Mouse (Mus musculus) frontal cortex, adult 2 months (tissue): Measurements from ENCODE around the gene Svop. TPM values are rescaled to one million over a fixed set of nuclear protein-coding genes. Genes with fewer than 3 reads are reported as not detected.

Experiments
- DNase-seq, 2 experiments: peaks; one replicate each; pipeline ENCODE4 v3.0.0; 2022; ENCODE audit warnings: low spot score in 1 of 2; ENCODE audit errors: extremely low spot score in 1 of 2
- polyA plus RNA-seq: library from polyadenylated mRNA; depleted of rRNA; stranded (reverse); fragments of >200 nt; gene quantifications from 2 replicates; pipeline ENCODE4 v1.2.3, GENCODE M21; 2012

Svop gene
- polyA plus RNA-seq, 1 experiment: 113 TPM

- DNase-seq: no peak
Observed at GRCm38 (mm10) chr5:114005100-114005499, 86.3 kb downstream of the Svop start.

GRCm38 (mm10) chr5:114004573-114004972 is 86.8 kb downstream of the Svop start:
- no peak for DNase-seq

GRCm38 (mm10) chr5:114003542-114003941 is 87.8 kb downstream of the Svop start, which contains the start of gene Dao:
TSS of gene Dao (plus strand) at chr5:114003703.
- no peak for DNase-seq

- DNase-seq: no peak
Observed at GRCm38 (mm10) chr5:113999382-113999781, 92.0 kb downstream of the Svop start.

GRCm38 (mm10) chr5:113996458-113996857 is 94.9 kb downstream of the Svop start:
- no peak for DNase-seq

- peak in 1 of 2 experiments; percentile 87 for DNase-seq
Observed at GRCm38 (mm10) chr5:113993487-113994465, 97.6 kb downstream of the Svop start, which contains the start of gene Ssh1. TSS of gene Ssh1 (minus strand) at chr5:113993894.

GRCm38 (mm10) chr5:113993031-113993486 is 98.3 kb downstream of the Svop start:
- DNase-seq: peak in 1 of 2 experiments; percentile 29

- DNase-seq: peak in 1 of 2 experiments; percentile 27
Observed at GRCm38 (mm10) chr5:113992339-113992831, 99.0 kb downstream of the Svop start.

GRCm38 (mm10) chr5:113991141-113991540 is 100.2 kb downstream of the Svop start:
- DNase-seq: no peak

- no peak for DNase-seq
Observed at GRCm38 (mm10) chr5:113990593-113990992, 100.8 kb downstream of the Svop start.

GRCm38 (mm10) chr5:113989437-113990024 is 101.8 kb downstream of the Svop start:
- DNase-seq: no peak

- DNase-seq: no peak
Observed at GRCm38 (mm10) chr5:113986182-113986961, 105.0 kb downstream of the Svop start.

GRCm38 (mm10) chr5:113985737-113986136 is 105.6 kb downstream of the Svop start:
- no peak for DNase-seq

GRCm38 (mm10) chr5:113984025-113984740 is 107.2 kb downstream of the Svop start:
- DNase-seq: no peak

- no peak for DNase-seq
Observed at GRCm38 (mm10) chr5:113983541-113983940, 107.8 kb downstream of the Svop start.

GRCm38 (mm10) chr5:113981843-113982242 is 109.5 kb downstream of the Svop start:
- DNase-seq: no peak

- no peak for DNase-seq
Observed at GRCm38 (mm10) chr5:113981171-113981570, 110.2 kb downstream of the Svop start.

GRCm38 (mm10) chr5:113980511-113980910 is 110.9 kb downstream of the Svop start:
- no peak for DNase-seq

GRCm38 (mm10) chr5:113977309-113977708 is 114.1 kb downstream of the Svop start:
- DNase-seq: no peak
